Mouse (Mus musculus) lung, postnatal 10 days (tissue): ENCODE measurements around the gene Dbp.
A peak's percentile ranks its signal among the peaks of the same experiment; 100 is the strongest.

ENCODE experiments used
- DNase-seq: peaks from one replicate; pipeline ENCODE4 v3.0.0; 2021

The Dbp gene

GRCm38 (mm10) chr7:45695098-45695497 is 9.8 kb upstream of the Dbp start:
- DNase-seq, result no peak

GRCm38 (mm10) chr7:45697894-45698293 is 7.0 kb upstream of the Dbp start:
- DNase-seq, result no peak

- DNase-seq, result no peak
These were observed 5.3 kb upstream of the Dbp start, which contains the start of gene Car11 for GRCm38 (mm10) chr7:45699523-45700141. Car11 (plus strand) TSS chr7:45699843.

- peak; percentile 88 for DNase-seq
These were observed 4.4 kb upstream of the Dbp start for GRCm38 (mm10) chr7:45700301-45701015.

GRCm38 (mm10) chr7:45701072-45701471 is 3.8 kb upstream of the Dbp start:
- no peak for DNase-seq

- DNase-seq, result no peak
These were observed 3.3 kb upstream of the Dbp start for GRCm38 (mm10) chr7:45701607-45702006.

GRCm38 (mm10) chr7:45702316-45702715 is 2.6 kb upstream of the Dbp start:
- DNase-seq, result no peak

- DNase-seq, result no peak
These were observed 1.9 kb upstream of the Dbp start for GRCm38 (mm10) chr7:45702809-45703520.

GRCm38 (mm10) chr7:45703521-45704033 is 1.3 kb upstream of the Dbp start:
- DNase-seq, result no peak

- peak; percentile 80 for DNase-seq
These were observed 785 bp upstream of the Dbp start for GRCm38 (mm10) chr7:45704046-45704559.

GRCm38 (mm10) chr7:45705443-45705864 is 566 bp downstream of the Dbp start:
- peak; percentile 47 for DNase-seq

- DNase-seq, result peak; percentile 93
These were observed 989 bp downstream of the Dbp start for GRCm38 (mm10) chr7:45705873-45706281.

GRCm38 (mm10) chr7:45706721-45707241 is 1.9 kb downstream of the Dbp start:
- DNase-seq, result peak; percentile 93

GRCm38 (mm10) chr7:45707375-45707967 is 2.6 kb downstream of the Dbp start:
- peak; percentile 99 for DNase-seq

- DNase-seq, result peak; percentile 43
These were observed 3.4 kb downstream of the Dbp start for GRCm38 (mm10) chr7:45708221-45708761.

GRCm38 (mm10) chr7:45709036-45709435 is 4.1 kb downstream of the Dbp start:
- DNase-seq, result peak; percentile 20

GRCm38 (mm10) chr7:45709677-45710355 is 4.9 kb downstream of the Dbp start:
- DNase-seq, result no peak

- no peak for DNase-seq
These were observed 5.7 kb downstream of the Dbp start for GRCm38 (mm10) chr7:45710477-45711191.

GRCm38 (mm10) chr7:45711316-45712021 is 6.6 kb downstream of the Dbp start:
- DNase-seq, result no peak

GRCm38 (mm10) chr7:45712022-45712757 is 7.3 kb downstream of the Dbp start:
- DNase-seq, result peak; percentile 82
